Mouse (Mus musculus): ENCODE data around the gene Cldn24.

The Cldn24 gene

GRCm38 (mm10) chr8:47821843-47822242 lies at the start of gene Cldn24:
Cldn24 (plus strand) TSS chr8:47822143.
- Histone ChIP-seq H3K9me3 (ENCODE audit: low read length) (no peaks in the 10 kb centered on the region), H3K27me3 (ENCODE audit: insufficient read depth, low read length) (0 out of 2 replicates have a peak, but pooled peaks cover 6% of the 10 kb centered on the region), H3K4me1 (replicated peaks; ENCODE audit: low read depth, low read length) (peaks cover 8% of the 10 kb centered on the region), H3K36me3 (ENCODE audit: insufficient read depth, low read length) (no peaks in the 10 kb centered on the region), H3K4me3 (replicated peaks; ENCODE audit: low read length) (no peak within 1 kb of the TSS)
- TF ChIP-seq NANOG (IDR thresholded peaks at IDR 0.05; ENCODE audit: borderline replicate concordance, low read length) (no peak), POU5F1 (IDR thresholded peaks at IDR 0.05; ENCODE audit: borderline replicate concordance, low read length) (no peak), CTCF (conservative IDR thresholded peaks at IDR 0.05; ENCODE audit: low read length) (no peak)

- Histone ChIP-seq H3K4me3 (replicated peaks; ENCODE audit: low read length) (no peak overlapping the region), H3K27me3 (ENCODE audit: insufficient read depth, low read length) (no peaks in the 10 kb centered on the region), H3K4me1 (replicated peaks; ENCODE audit: low read depth, low read length) (peaks cover 27% of the 10 kb centered on the region), H3K9me3 (ENCODE audit: low read length) (no peaks in the 10 kb centered on the region), H3K36me3 (ENCODE audit: insufficient read depth, low read length) (no peaks in the 10 kb centered on the region)
- TF ChIP-seq NANOG (IDR thresholded peaks at IDR 0.05; ENCODE audit: borderline replicate concordance, low read length) (no peak), CTCF (conservative IDR thresholded peaks at IDR 0.05; ENCODE audit: low read length) (no peak), POU5F1 (IDR thresholded peaks at IDR 0.05; ENCODE audit: borderline replicate concordance, low read length) (no peak)
Measured at GRCm38 (mm10) chr8:47772986-47773385, 49.0 kb upstream of the Cldn24 start.

GRCm38 (mm10) chr8:47777415-47777814 lies 44.5 kb upstream of the Cldn24 start:
- H3K4me1 ChIP-seq (replicated peaks; ENCODE audit: low read depth, low read length): peaks cover 10% of the 10 kb centered on the region

GRCm38 (mm10) chr8:47779589-47779988 lies 42.4 kb upstream of the Cldn24 start:
- Histone ChIP-seq H3K27me3 (ENCODE audit: insufficient read depth, low read length) (peaks cover 15% of the 10 kb centered on the region), H3K9me3 (ENCODE audit: low read length) (peaks cover 4% of the 10 kb centered on the region; the same call in 1 of the 2 replicates), H3K36me3 (ENCODE audit: insufficient read depth, low read length) (no peaks in the 10 kb centered on the region), H3K4me1 (replicated peaks; ENCODE audit: low read depth, low read length) (0 out of 2 replicates have a peak, but pooled peaks cover 3% of the 10 kb centered on the region), H3K4me3 (replicated peaks; ENCODE audit: low read length) (no peak overlapping the region)
- TF ChIP-seq NANOG (IDR thresholded peaks at IDR 0.05; ENCODE audit: borderline replicate concordance, low read length) (no peak), CTCF (conservative IDR thresholded peaks at IDR 0.05; ENCODE audit: low read length) (no peak), POU5F1 (IDR thresholded peaks at IDR 0.05; ENCODE audit: borderline replicate concordance, low read length) (no peak)

More at GRCm38 (mm10) chr8:47777415-47777814, 44.5 kb upstream of the Cldn24 start:
- Histone ChIP-seq H3K27me3 (ENCODE audit: insufficient read depth, low read length) (peaks cover 15% of the 10 kb centered on the region), H3K36me3 (ENCODE audit: insufficient read depth, low read length) (no peaks in the 10 kb centered on the region), H3K4me3 (replicated peaks; ENCODE audit: low read length) (no peak overlapping the region), H3K9me3 (ENCODE audit: low read length) (no peaks in the 10 kb centered on the region)
- TF ChIP-seq CTCF (conservative IDR thresholded peaks at IDR 0.05; ENCODE audit: low read length): no peak
- TF ChIP-seq NANOG (IDR thresholded peaks at IDR 0.05; ENCODE audit: borderline replicate concordance, low read length): no peak
- TF ChIP-seq POU5F1 (IDR thresholded peaks at IDR 0.05; ENCODE audit: borderline replicate concordance, low read length): no peak

GRCm38 (mm10) chr8:47781881-47782280 lies 40.1 kb upstream of the Cldn24 start:
- peaks cover 11% of the 10 kb centered on the region; the same call in 1 of the 2 replicates for H3K4me1 ChIP-seq (replicated peaks; ENCODE audit: low read depth, low read length)
- no peaks in the 10 kb centered on the region for H3K36me3 ChIP-seq (ENCODE audit: insufficient read depth, low read length)
- peaks cover 15% of the 10 kb centered on the region for H3K27me3 ChIP-seq (ENCODE audit: insufficient read depth, low read length)
- H3K4me3 ChIP-seq (replicated peaks; ENCODE audit: low read length): no peak overlapping the region
- TF ChIP-seq NANOG (IDR thresholded peaks at IDR 0.05; ENCODE audit: borderline replicate concordance, low read length) (no peak), POU5F1 (IDR thresholded peaks at IDR 0.05; ENCODE audit: borderline replicate concordance, low read length) (no peak), CTCF (conservative IDR thresholded peaks at IDR 0.05; ENCODE audit: low read length) (no peak)
- H3K9me3 ChIP-seq (ENCODE audit: low read length): peaks cover 9% of the 10 kb centered on the region; the same call in 1 of the 2 replicates

- H3K4me1 ChIP-seq (replicated peaks; ENCODE audit: low read depth, low read length): peaks cover 9% of the 10 kb centered on the region; the same call in 1 of the 2 replicates
- peaks cover 12% of the 10 kb centered on the region for H3K27me3 ChIP-seq (ENCODE audit: insufficient read depth, low read length)
- H3K36me3 ChIP-seq (ENCODE audit: insufficient read depth, low read length): no peaks in the 10 kb centered on the region
- no peak for TF ChIP-seq NANOG (IDR thresholded peaks at IDR 0.05; ENCODE audit: borderline replicate concordance, low read length)
- no peak for TF ChIP-seq POU5F1 (IDR thresholded peaks at IDR 0.05; ENCODE audit: borderline replicate concordance, low read length)
- no peak for TF ChIP-seq CTCF (conservative IDR thresholded peaks at IDR 0.05; ENCODE audit: low read length)
- H3K9me3 ChIP-seq (ENCODE audit: low read length): peaks cover 9% of the 10 kb centered on the region; the same call in 1 of the 2 replicates
- no peak overlapping the region for H3K4me3 ChIP-seq (replicated peaks; ENCODE audit: low read length)
Measured at GRCm38 (mm10) chr8:47783544-47783943, 38.4 kb upstream of the Cldn24 start.

- no peak overlapping the region for H3K4me3 ChIP-seq (replicated peaks; ENCODE audit: low read length)
- TF ChIP-seq POU5F1 (IDR thresholded peaks at IDR 0.05; ENCODE audit: borderline replicate concordance, low read length) (no peak), NANOG (IDR thresholded peaks at IDR 0.05; ENCODE audit: borderline replicate concordance, low read length) (no peak), CTCF (conservative IDR thresholded peaks at IDR 0.05; ENCODE audit: low read length) (no peak)
- H3K36me3 ChIP-seq (ENCODE audit: insufficient read depth, low read length): no peaks in the 10 kb centered on the region
- peaks cover 9% of the 10 kb centered on the region; the same call in 1 of the 2 replicates for H3K9me3 ChIP-seq (ENCODE audit: low read length)
- peaks cover 9% of the 10 kb centered on the region; the same call in 1 of the 2 replicates for H3K4me1 ChIP-seq (replicated peaks; ENCODE audit: low read depth, low read length)
- H3K27me3 ChIP-seq (ENCODE audit: insufficient read depth, low read length): peaks cover 12% of the 10 kb centered on the region
Measured at GRCm38 (mm10) chr8:47783944-47784343, 38.0 kb upstream of the Cldn24 start.

- H3K27me3 ChIP-seq (ENCODE audit: insufficient read depth, low read length): peaks cover 12% of the 10 kb centered on the region
- no peaks in the 10 kb centered on the region for H3K36me3 ChIP-seq (ENCODE audit: insufficient read depth, low read length)
- H3K4me3 ChIP-seq (replicated peaks; ENCODE audit: low read length): no peak overlapping the region
- TF ChIP-seq NANOG (IDR thresholded peaks at IDR 0.05; ENCODE audit: borderline replicate concordance, low read length) (no peak), POU5F1 (IDR thresholded peaks at IDR 0.05; ENCODE audit: borderline replicate concordance, low read length) (no peak), CTCF (conservative IDR thresholded peaks at IDR 0.05; ENCODE audit: low read length) (no peak)
- H3K4me1 ChIP-seq (replicated peaks; ENCODE audit: low read depth, low read length): peaks cover 9% of the 10 kb centered on the region; the same call in 1 of the 2 replicates
- peaks cover 9% of the 10 kb centered on the region; the same call in 1 of the 2 replicates for H3K9me3 ChIP-seq (ENCODE audit: low read length)
Measured at GRCm38 (mm10) chr8:47784436-47784835, 37.5 kb upstream of the Cldn24 start.

Data from E14TG2a.4 (cell line).